In genomic region chr13:43524491-43525362, GRCm38 (mm10) we compare ENCODE assay signal across 9 mouse cellular contexts. TPM values are rescaled to one million over a fixed set of nuclear protein-coding genes. Genes with fewer than 3 reads are reported as not detected.
DNase-seq lines count a peak whose midpoint lies in the region; ATAC-seq lines count a peak whose summit lies in the region.
"Had no signal": no experiment of that assay in that cellular context is flagged by ENCODE, and none has a peak within 500 bp of the region (broad histone marks: within the 10 kb centered on the region; RNA-seq: fewer than 3 reads in every experiment).

No protein-coding gene starts in this region.

- no peak overlapping the region for H3K9ac ChIP-seq in forebrain, embryonic 15.5 days (replicated peaks)
- H3K9ac ChIP-seq in limb, embryonic 15.5 days: no peak overlapping the region
- H3K9ac ChIP-seq in midbrain, embryonic 16.5 days (ENCODE audit: low read depth, low read length): no peak overlapping the region

- H3K27ac ChIP-seq in forebrain, embryonic 15.5 days (replicated peaks): peak overlapping the region; percentile 68
- peak overlapping the region; percentile 77 for H3K27ac ChIP-seq in limb, embryonic 15.5 days
- H3K27ac ChIP-seq in midbrain, embryonic 16.5 days (ENCODE audit: low read length): 0 out of 2 replicates have a peak overlapping the region, but pooled peaks have one; percentile 43

- DNase-seq in adrenal gland, adult (ENCODE audit: inconsistent age in 2 of 2, low spot score in 1 of 2): peak; percentile 52 to 74
- DNase-seq in adrenal gland, adult 18-20 months (ENCODE audit: low spot score in 2 of 2): no peak
- DNase-seq in 416B (ENCODE audit: low read depth): peak; percentile 81
- peak; percentile 54 to 62 for DNase-seq in heart, postnatal 36 days
- DNase-seq in spleen, adult 18-20 months: no peak

- H3K4me3 ChIP-seq in forebrain, embryonic 15.5 days: no peak overlapping the region
- H3K4me3 ChIP-seq in limb, embryonic 15.5 days: no peak overlapping the region
- H3K4me3 ChIP-seq in midbrain, embryonic 16.5 days (ENCODE audit: low read depth, low read length): no peak overlapping the region
- H3K4me3 ChIP-seq: megakaryocyte, embryonic 14.5 days had no signal

- H3K4me1 ChIP-seq in forebrain, embryonic 15.5 days: peaks cover 24% of the 10 kb centered on the region
- H3K4me1 ChIP-seq in limb, embryonic 15.5 days: peaks cover 20% of the 10 kb centered on the region
- peaks cover 11% of the 10 kb centered on the region; the same call in 1 of the 2 replicates for H3K4me1 ChIP-seq in midbrain, embryonic 16.5 days (ENCODE audit: control insufficient read depth, insufficient read depth, low read length)

- peak; percentile 72 for ATAC-seq in forebrain, embryonic 15.5 days (replicated peaks)
- ATAC-seq in limb, embryonic 15.5 days (ENCODE audit: insufficient number of reproducible peaks, low FRiP score, low TSS enrichment, low read depth): no peak
- peak; percentile 57; the same call in 1 of the 2 replicates for ATAC-seq in midbrain, embryonic 16.5 days

- no peaks in the 10 kb centered on the region for H3K27me3 ChIP-seq in forebrain, embryonic 15.5 days
- no peaks in the 10 kb centered on the region for H3K27me3 ChIP-seq in limb, embryonic 15.5 days
- no peaks in the 10 kb centered on the region for H3K27me3 ChIP-seq in midbrain, embryonic 16.5 days (ENCODE audit: control insufficient read depth, insufficient read depth, low read depth, low read length)

- 38% methylated on average over 16 of the region's 16 CpGs for WGBS in forebrain, embryonic 15.5 days
- WGBS in limb, embryonic 15.5 days: 58% methylated on average over 16 of the region's 16 CpGs
- WGBS in midbrain, embryonic 16.5 days: 50% methylated on average over 16 of the region's 16 CpGs

- H3K36me3 ChIP-seq in forebrain, embryonic 15.5 days: no peaks in the 10 kb centered on the region
- no peaks in the 10 kb centered on the region for H3K36me3 ChIP-seq in limb, embryonic 15.5 days
- H3K36me3 ChIP-seq in midbrain, embryonic 16.5 days (ENCODE audit: control insufficient read depth, insufficient read depth, low read length): no peaks in the 10 kb centered on the region

- H3K4me2 ChIP-seq in forebrain, embryonic 15.5 days (replicated peaks): no peak overlapping the region
- no peak overlapping the region for H3K4me2 ChIP-seq in limb, embryonic 15.5 days
- H3K4me2 ChIP-seq in midbrain, embryonic 16.5 days (ENCODE audit: low read length): no peak overlapping the region

- intact Hi-C loops in heart, postnatal 36 days (cut with DNase I): loop anchor here (5.0 kb wide), 1 partner anchor 42 kb away; the partner anchor contains the start of gene Ranbp9

- H3K9me3 ChIP-seq in forebrain, embryonic 15.5 days: no peaks in the 10 kb centered on the region
- H3K9me3 ChIP-seq in limb, embryonic 15.5 days: no peaks in the 10 kb centered on the region
- H3K9me3 ChIP-seq in midbrain, embryonic 16.5 days (replicated peaks; ENCODE audit: control insufficient read depth, low read length, poor library complexity, severe bottlenecking): no peaks in the 10 kb centered on the region

RNA-seq across cellular contexts. Expression of gene Mcur1, which starts 35.3 kb away (rescaled TPM):
- total RNA-seq in adrenal gland, adult 18-20 months (2021): 10 to 100 TPM; 38.5 to 61.5 TPM
- 7.5 and 8.6 TPM in 2 replicates for polyA plus RNA-seq in forebrain, embryonic 15.5 days (2015; fragmentation: Nextera tagmentation; extraction: Ambion mirVana)
- total RNA-seq in heart, postnatal 36 days (2021): 10 to 100 TPM; 45.6 to 49.1 TPM
- polyA plus RNA-seq in limb, embryonic 15.5 days (2015; fragmentation: Nextera tagmentation; extraction: Ambion mirVana): 12.7 and 15.4 TPM in 2 replicates
- 5.6 and 6.2 TPM in 2 replicates for polyA plus RNA-seq in midbrain, embryonic 16.5 days (2015; fragmentation: Nextera tagmentation; extraction: Ambion mirVana)

RNA-seq across cellular contexts. Expression of gene Ranbp9, which starts 43.6 kb away (rescaled TPM):
- total RNA-seq in adrenal gland, adult 18-20 months (2021): 10 to 100 TPM; 57.4 to 73.0 TPM
- polyA plus RNA-seq in forebrain, embryonic 15.5 days (2015; fragmentation: Nextera tagmentation; extraction: Ambion mirVana): 13.1 and 13.2 TPM in 2 replicates
- total RNA-seq in heart, postnatal 36 days (2021): 10 to 100 TPM; 43.0 to 48.3 TPM
- 8.1 and 8.8 TPM in 2 replicates for polyA plus RNA-seq in limb, embryonic 15.5 days (2015; fragmentation: Nextera tagmentation; extraction: Ambion mirVana)
- 10.7 and 12.5 TPM in 2 replicates for polyA plus RNA-seq in midbrain, embryonic 16.5 days (2015; fragmentation: Nextera tagmentation; extraction: Ambion mirVana)

Comparison
In these comparisons a context has a peak if more than half of its experiments do, and no peak if none do; other contexts are left out.
1. DNase-seq: peak in adrenal gland, adult (2 of 2), 416B (single experiment) and heart, postnatal 36 days (2 of 2); none in adrenal gland, adult 18-20 months (0 of 2) and spleen, adult 18-20 months (0 of 2).
2. Peak in every context shown above with its lines, with median percentiles within 50 percentile points of each other: H3K27ac ChIP-seq.